Mouse (Mus musculus): Measurements from ENCODE around the gene Gnat3. TPM values are rescaled to one million over a fixed set of nuclear protein-coding genes. Genes with fewer than 3 reads are reported as not detected.
A peak's percentile ranks its signal among the peaks of the same experiment; 100 is the strongest.
"Not testable (repeated sequence)": the region's sequence is repeated elsewhere in the genome, so short reads cannot be mapped to it uniquely, and the experiment has no call there.

Gnat3 gene
- not detected in 2 replicates for polyA plus RNA-seq (2014; fragmentation: Nextera tagmentation; extraction: Ambion mirVana)

GRCm38 (mm10) chr5:17962249-17962648 is at the start of gene Gnat3:
Gene Gnat3, plus strand, starts transcription at chr5:17962549.
- Histone ChIP-seq H3K9me3 (ENCODE audit: control insufficient read depth, low read length) (no peaks in the 10 kb centered on the region), H3K4me3 (ENCODE audit: low read depth, low read length) (no peak within 1 kb of the TSS), H3K27ac (replicated peaks; ENCODE audit: low read depth, low read length) (no peak within 1 kb of the TSS), H3K27me3 (replicated peaks; ENCODE audit: control insufficient read depth, insufficient read depth, low read length) (no peaks in the 10 kb centered on the region), H3K4me2 (ENCODE audit: low read depth, low read length) (no peak within 1 kb of the TSS), H3K9ac (ENCODE audit: low read depth, low read length) (no peak within 1 kb of the TSS), H3K4me1 (ENCODE audit: control insufficient read depth, insufficient read depth, low read length) (no peaks in the 10 kb centered on the region), H3K36me3 (ENCODE audit: control insufficient read depth, insufficient read depth, low read length) (no peaks in the 10 kb centered on the region)
- ATAC-seq (ENCODE audit: low read depth) (no peak), DNase-seq (ENCODE audit: low spot score) (no peak)
- WGBS, result 66% methylated on average over 5 of the region's 5 CpGs

GRCm38 (mm10) chr5:17918966-17919365 is 43.4 kb upstream of the Gnat3 start:
- Histone ChIP-seq H3K4me1 (ENCODE audit: control insufficient read depth, insufficient read depth, low read length) (no peaks in the 10 kb centered on the region), H3K36me3 (ENCODE audit: control insufficient read depth, insufficient read depth, low read length) (no peaks in the 10 kb centered on the region), H3K9me3 (ENCODE audit: control insufficient read depth, low read length) (no peaks in the 10 kb centered on the region), H3K4me2 (ENCODE audit: low read depth, low read length) (no peak overlapping the region), H3K27me3 (replicated peaks; ENCODE audit: control insufficient read depth, insufficient read depth, low read length) (no peaks in the 10 kb centered on the region), H3K4me3 (ENCODE audit: low read depth, low read length) (no peak overlapping the region), H3K27ac (replicated peaks; ENCODE audit: low read depth, low read length) (no peak overlapping the region), H3K9ac (ENCODE audit: low read depth, low read length) (no peak overlapping the region)
- WGBS, result 64% methylated on average over 5 of the region's 5 CpGs
- ATAC-seq (ENCODE audit: low read depth) (no peak), DNase-seq (ENCODE audit: low spot score) (no peak)

DNA sequence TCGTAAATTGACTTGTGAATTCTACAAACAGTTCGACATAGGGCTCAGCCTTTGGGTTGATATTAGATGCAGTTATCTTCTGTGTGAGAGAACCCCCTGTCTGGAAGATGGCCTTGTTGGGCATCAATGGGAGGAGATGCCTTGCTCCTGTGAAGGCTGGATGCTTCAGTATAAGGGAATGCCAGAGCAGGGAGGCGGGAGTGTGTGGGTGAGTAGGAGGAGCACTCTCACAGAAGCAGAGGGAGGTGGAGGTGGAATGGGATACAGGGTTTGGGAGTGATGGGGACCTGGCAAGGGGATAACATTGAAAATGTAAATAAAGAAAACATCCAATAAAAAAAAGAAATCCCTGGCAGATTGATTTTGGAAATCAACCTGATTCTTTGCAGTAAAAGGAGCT is 38.7 kb upstream of the Gnat3 start:
- Histone ChIP-seq H3K4me3 (ENCODE audit: low read depth, low read length) (no peak overlapping the region), H3K27me3 (replicated peaks; ENCODE audit: control insufficient read depth, insufficient read depth, low read length) (no peaks in the 10 kb centered on the region), H3K27ac (replicated peaks; ENCODE audit: low read depth, low read length) (no peak overlapping the region), H3K4me2 (ENCODE audit: low read depth, low read length) (no peak overlapping the region), H3K36me3 (ENCODE audit: control insufficient read depth, insufficient read depth, low read length) (no peaks in the 10 kb centered on the region), H3K4me1 (ENCODE audit: control insufficient read depth, insufficient read depth, low read length) (no peaks in the 10 kb centered on the region), H3K9ac (ENCODE audit: low read depth, low read length) (no peak overlapping the region), H3K9me3 (ENCODE audit: control insufficient read depth, low read length) (no peaks in the 10 kb centered on the region)
- 81% methylated on average over 3 of the region's 3 CpGs for WGBS
- DNase-seq (ENCODE audit: low spot score), result no peak
- ATAC-seq (ENCODE audit: low read depth), result no peak

DNA sequence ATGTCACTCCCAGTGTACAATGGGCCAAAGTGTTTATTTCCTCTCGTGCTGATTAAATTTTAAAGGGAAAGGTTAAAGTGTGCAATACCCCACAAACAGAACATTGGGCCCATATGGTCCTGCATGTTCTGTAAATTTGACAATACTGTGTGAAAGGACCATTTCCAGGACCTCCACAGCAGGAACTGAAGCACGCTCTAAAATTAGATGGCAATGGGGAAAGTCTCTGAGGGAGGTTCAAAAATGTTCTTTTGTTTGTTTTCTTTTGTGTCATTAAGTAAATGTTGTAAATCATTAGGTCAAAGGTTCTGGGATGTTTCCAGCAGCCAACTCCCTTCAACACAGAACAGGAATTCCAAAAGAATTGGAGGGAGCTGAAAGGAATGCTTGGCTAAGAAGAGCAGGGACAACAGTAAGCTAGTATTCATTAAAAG is 38.2 kb upstream of the Gnat3 start:
- ATAC-seq (ENCODE audit: low read depth), result no peak
- Histone ChIP-seq H3K27me3 (replicated peaks; ENCODE audit: control insufficient read depth, insufficient read depth, low read length) (no peaks in the 10 kb centered on the region), H3K36me3 (ENCODE audit: control insufficient read depth, insufficient read depth, low read length) (no peaks in the 10 kb centered on the region), H3K4me3 (ENCODE audit: low read depth, low read length) (no peak overlapping the region), H3K27ac (replicated peaks; ENCODE audit: low read depth, low read length) (no peak overlapping the region), H3K4me1 (ENCODE audit: control insufficient read depth, insufficient read depth, low read length) (no peaks in the 10 kb centered on the region), H3K9ac (ENCODE audit: low read depth, low read length) (no peak overlapping the region), H3K9me3 (ENCODE audit: control insufficient read depth, low read length) (no peaks in the 10 kb centered on the region), H3K4me2 (ENCODE audit: low read depth, low read length) (no peak overlapping the region)
- WGBS, result 47% methylated on average over 2 of the region's 2 CpGs
- DNase-seq (ENCODE audit: low spot score), result peak; percentile 24

DNA sequence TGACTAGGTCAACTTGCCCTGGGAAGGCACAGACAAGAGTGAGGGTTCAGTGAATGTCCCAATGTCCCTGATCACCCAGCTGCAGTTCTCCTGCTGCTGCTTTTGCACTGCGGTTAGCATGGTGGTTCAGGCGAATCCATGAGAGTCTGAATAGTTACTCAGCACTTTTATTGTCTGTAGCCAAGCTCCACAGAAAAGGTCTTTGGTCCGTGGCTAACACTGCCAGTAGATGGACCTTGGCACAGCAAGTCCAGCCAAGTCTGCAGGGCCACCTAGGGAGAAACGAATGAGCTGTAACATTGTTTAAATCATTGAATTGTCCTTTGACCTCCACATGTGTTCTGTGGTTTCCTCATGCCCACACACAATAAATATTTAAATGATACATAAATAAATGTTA is 33.9 kb upstream of the Gnat3 start:
- WGBS, result 42% methylated on average over 4 of the region's 4 CpGs
- ATAC-seq (ENCODE audit: low read depth), result no peak
- no peak for DNase-seq (ENCODE audit: low spot score)

GRCm38 (mm10) chr5:17929006-17929567 is 33.3 kb upstream of the Gnat3 start:
- WGBS, result 56% methylated on average over 7 of the region's 7 CpGs
- no peaks in the 10 kb centered on the region for H3K9me3 ChIP-seq (ENCODE audit: control insufficient read depth, low read length)
- H3K27ac ChIP-seq (replicated peaks; ENCODE audit: low read depth, low read length), result no peak overlapping the region
- H3K36me3 ChIP-seq (ENCODE audit: control insufficient read depth, insufficient read depth, low read length), result no peaks in the 10 kb centered on the region
- H3K27me3 ChIP-seq (replicated peaks; ENCODE audit: control insufficient read depth, insufficient read depth, low read length), result no peaks in the 10 kb centered on the region
- H3K4me2 ChIP-seq (ENCODE audit: low read depth, low read length), result no peak overlapping the region
- DNase-seq (ENCODE audit: low spot score) (no peak), ATAC-seq (ENCODE audit: low read depth) (no peak)
- H3K4me1 ChIP-seq (ENCODE audit: control insufficient read depth, insufficient read depth, low read length), result no peaks in the 10 kb centered on the region
- no peak overlapping the region for H3K4me3 ChIP-seq (ENCODE audit: low read depth, low read length)
- no peak overlapping the region for H3K9ac ChIP-seq (ENCODE audit: low read depth, low read length)

More for the DNA sequence above, 33.9 kb upstream of the Gnat3 start:
- H3K27ac ChIP-seq (replicated peaks; ENCODE audit: low read depth, low read length), result no peak overlapping the region
- H3K4me3 ChIP-seq (ENCODE audit: low read depth, low read length), result no peak overlapping the region
- no peaks in the 10 kb centered on the region for H3K36me3 ChIP-seq (ENCODE audit: control insufficient read depth, insufficient read depth, low read length)
- H3K9me3 ChIP-seq (ENCODE audit: control insufficient read depth, low read length), result no peaks in the 10 kb centered on the region
- no peaks in the 10 kb centered on the region for H3K27me3 ChIP-seq (replicated peaks; ENCODE audit: control insufficient read depth, insufficient read depth, low read length)
- no peak overlapping the region for H3K9ac ChIP-seq (ENCODE audit: low read depth, low read length)
- H3K4me1 ChIP-seq (ENCODE audit: control insufficient read depth, insufficient read depth, low read length), result no peaks in the 10 kb centered on the region
- H3K4me2 ChIP-seq (ENCODE audit: low read depth, low read length), result no peak overlapping the region

DNA sequence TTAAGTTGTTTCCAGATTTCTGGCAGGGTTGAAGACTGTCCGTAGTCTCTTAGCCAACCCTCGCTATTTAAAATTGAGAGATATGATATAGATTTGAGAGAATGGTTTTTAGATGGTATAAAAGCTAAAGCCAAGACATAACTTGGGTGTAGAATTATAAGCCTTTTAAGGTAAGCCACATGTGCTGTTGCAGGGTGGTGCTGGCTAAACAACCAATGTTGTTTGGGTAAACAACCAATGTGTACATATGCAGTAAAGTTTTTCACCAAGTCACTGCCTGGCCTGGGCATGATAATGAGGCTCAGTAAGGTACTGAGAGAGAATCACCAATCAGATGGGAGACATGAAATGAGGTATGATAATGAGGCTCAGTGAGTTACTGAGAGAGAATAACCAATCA is 30.8 kb upstream of the Gnat3 start:
- DNase-seq (ENCODE audit: low spot score); H3K9me3 ChIP-seq (ENCODE audit: control insufficient read depth, low read length); H3K9ac ChIP-seq (ENCODE audit: low read depth, low read length); H3K4me2 ChIP-seq (ENCODE audit: low read depth, low read length); H3K36me3 ChIP-seq (ENCODE audit: control insufficient read depth, insufficient read depth, low read length); H3K27ac ChIP-seq (replicated peaks; ENCODE audit: low read depth, low read length); H3K4me1 ChIP-seq (ENCODE audit: control insufficient read depth, insufficient read depth, low read length); H3K27me3 ChIP-seq (replicated peaks; ENCODE audit: control insufficient read depth, insufficient read depth, low read length); H3K4me3 ChIP-seq (ENCODE audit: low read depth, low read length); ATAC-seq (ENCODE audit: low read depth): not testable (repeated sequence)
- WGBS, result 97% methylated on average over 2 of the region's 2 CpGs

- Histone ChIP-seq H3K9me3 (ENCODE audit: control insufficient read depth, low read length) (no peaks in the 10 kb centered on the region), H3K4me2 (ENCODE audit: low read depth, low read length) (no peak overlapping the region), H3K4me1 (ENCODE audit: control insufficient read depth, insufficient read depth, low read length) (no peaks in the 10 kb centered on the region), H3K36me3 (ENCODE audit: control insufficient read depth, insufficient read depth, low read length) (no peaks in the 10 kb centered on the region), H3K27ac (replicated peaks; ENCODE audit: low read depth, low read length) (no peak overlapping the region), H3K27me3 (replicated peaks; ENCODE audit: control insufficient read depth, insufficient read depth, low read length) (no peaks in the 10 kb centered on the region), H3K4me3 (ENCODE audit: low read depth, low read length) (no peak overlapping the region), H3K9ac (ENCODE audit: low read depth, low read length) (no peak overlapping the region)
- WGBS, result 67% methylated on average over 1 of the region's 1 CpGs
- DNase-seq (ENCODE audit: low spot score) (no peak), ATAC-seq (ENCODE audit: low read depth) (no peak)
These were observed 27.8 kb upstream of the Gnat3 start for GRCm38 (mm10) chr5:17934501-17934900.

DNA sequence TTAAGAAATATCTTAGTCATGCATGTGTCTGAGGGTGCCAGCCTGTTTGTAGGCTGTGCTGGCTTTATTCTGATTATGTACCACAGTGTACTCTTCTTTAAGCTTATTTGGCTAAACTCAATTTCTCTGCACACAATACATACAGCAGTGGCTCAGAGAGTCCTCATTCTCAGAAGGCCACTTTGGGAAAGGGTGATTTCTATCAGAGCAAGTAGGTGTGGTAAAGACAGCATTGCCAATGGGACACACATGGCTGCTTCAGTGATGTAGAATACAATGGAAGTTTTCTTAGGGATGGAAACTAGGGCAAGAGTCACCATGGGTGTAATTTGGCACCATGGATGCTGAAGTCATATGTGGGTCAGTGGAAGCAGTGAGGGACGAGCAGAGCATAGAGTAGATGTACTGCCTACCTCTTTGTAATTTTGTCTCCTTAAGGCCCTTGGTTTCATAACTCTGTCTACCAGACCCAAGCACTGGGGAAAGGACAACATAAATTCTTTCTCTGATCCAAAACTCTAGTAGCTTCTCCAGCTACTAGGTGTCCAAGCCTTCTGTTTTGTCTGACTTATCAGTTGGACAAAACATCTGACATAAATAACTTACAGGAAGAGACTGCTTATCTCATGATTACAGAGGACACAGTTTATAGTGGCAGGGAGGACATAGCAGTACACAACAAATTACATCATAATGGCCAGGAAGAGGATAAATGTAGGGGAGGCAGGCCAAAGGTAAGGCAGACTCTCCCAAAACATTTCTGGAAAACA is 24.0 kb upstream of the Gnat3 start:
- Histone ChIP-seq H3K27me3 (replicated peaks; ENCODE audit: control insufficient read depth, insufficient read depth, low read length) (no peaks in the 10 kb centered on the region), H3K4me2 (ENCODE audit: low read depth, low read length) (no peak overlapping the region), H3K27ac (replicated peaks; ENCODE audit: low read depth, low read length) (no peak overlapping the region), H3K4me1 (ENCODE audit: control insufficient read depth, insufficient read depth, low read length) (no peaks in the 10 kb centered on the region), H3K9me3 (ENCODE audit: control insufficient read depth, low read length) (no peaks in the 10 kb centered on the region), H3K4me3 (ENCODE audit: low read depth, low read length) (no peak overlapping the region), H3K36me3 (ENCODE audit: control insufficient read depth, insufficient read depth, low read length) (no peaks in the 10 kb centered on the region), H3K9ac (ENCODE audit: low read depth, low read length) (no peak overlapping the region)
- DNase-seq (ENCODE audit: low spot score) (no peak), ATAC-seq (ENCODE audit: low read depth) (no peak)
- WGBS, result 33% methylated on average over 1 of the region's 1 CpGs

Data from embryonic facial prominence, embryonic 14.5 days (tissue).